Mouse (Mus musculus): ENCODE measurements around the gene Adig.

GRCm38 (mm10) chr2:158534090-158534489 lies 31.7 kb downstream of the Adig start:
- no peak for TF ChIP-seq POLR2A (IDR thresholded peaks at IDR 0.05; ENCODE audit: extremely low read depth, insufficient read depth, low read length)
- TF ChIP-seq CTCF (IDR thresholded peaks at IDR 0.05; ENCODE audit: low read depth, low read length) = peak; percentile 85
